Mouse (Mus musculus) liver, embryonic 14.5 days (tissue): ENCODE results near the gene Gatb.

Experiments
- CTCF ChIP-seq: IDR thresholded peaks from 2 replicates; pipeline ENCODE4 v1.5.1; 2016; ENCODE audit warnings: antibody characterized with exemption, low read depth, control low read depth
- EP300 ChIP-seq: IDR thresholded peaks from 2 replicates; pipeline ENCODE4 v1.6.1; 2016; ENCODE audit warnings: antibody characterized with exemption, low read depth

- TF ChIP-seq CTCF, result no peak
- TF ChIP-seq EP300, result no peak
These were observed 20.1 kb upstream of the Gatb start for GRCm38 (mm10) chr3:85553731-85554277.
